In the genomic region with DNA sequence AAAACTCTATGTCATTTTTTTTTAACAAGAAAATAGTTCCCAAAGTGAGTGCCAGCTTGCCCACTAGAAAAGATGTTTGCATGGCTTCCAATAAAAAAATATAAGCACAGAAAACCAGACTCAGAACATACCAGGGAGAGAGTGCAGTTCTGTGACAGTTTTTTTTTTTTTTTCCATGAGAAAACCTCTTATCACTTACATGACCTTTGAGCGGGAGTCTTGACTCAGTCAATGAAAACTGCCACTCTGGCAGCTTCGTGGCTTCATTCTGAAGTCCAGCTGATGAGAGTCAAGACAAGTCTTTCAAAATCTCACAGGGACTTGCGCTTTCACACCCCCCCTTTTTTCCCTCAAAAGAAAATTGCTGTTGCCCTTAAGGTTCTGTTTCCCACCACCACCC, we compare ENCODE assay signal across 30 mouse cellular contexts.
"Had no signal": no experiment of that assay in that cellular context is flagged by ENCODE, and none has a peak within 500 bp of the region (broad histone marks: within the 10 kb centered on the region; RNA-seq: fewer than 3 reads in every experiment).

No protein-coding gene starts in this region.

- H3K27ac ChIP-seq: limb, embryonic 10.5 days; limb, embryonic 12.5 days; limb, embryonic 13.5 days; limb, embryonic 15.5 days; liver, embryonic 12.5 days; liver, embryonic 13.5 days; liver, embryonic 14.5 days; liver, embryonic 15.5 days; lung, embryonic 15.5 days; macrophage; midbrain, embryonic 12.5 days; midbrain, embryonic 13.5 days; midbrain, embryonic 15.5 days had no signal

- H3K9ac ChIP-seq: limb, embryonic 12.5 days; limb, embryonic 13.5 days; limb, embryonic 15.5 days; liver, embryonic 12.5 days; liver, embryonic 13.5 days; liver, embryonic 14.5 days; liver, embryonic 15.5 days; liver, postnatal 0 days; lung, embryonic 14.5 days; lung, embryonic 15.5 days; midbrain, embryonic 12.5 days; midbrain, embryonic 13.5 days; midbrain, embryonic 15.5 days had no signal

- ATAC-seq: liver, embryonic 12.5 days; liver, postnatal 0 days; lung, postnatal 0 days; midbrain, embryonic 13.5 days; midbrain, embryonic 15.5 days; midbrain, embryonic 16.5 days had no signal

- H3K4me3 ChIP-seq: limb, embryonic 10.5 days; limb, embryonic 12.5 days; limb, embryonic 13.5 days; limb, embryonic 15.5 days; liver, embryonic 12.5 days; liver, embryonic 13.5 days; liver, embryonic 15.5 days; lung, embryonic 15.5 days; megakaryocyte, embryonic 14.5 days; midbrain, embryonic 12.5 days; midbrain, embryonic 13.5 days; midbrain, embryonic 15.5 days; myocyte had no signal

- H3K27me3 ChIP-seq: limb, embryonic 12.5 days; limb, embryonic 13.5 days; limb, embryonic 15.5 days; liver, embryonic 12.5 days; liver, embryonic 13.5 days; liver, embryonic 15.5 days; lung, embryonic 15.5 days; megakaryocyte, embryonic 14.5 days; midbrain, embryonic 12.5 days; midbrain, embryonic 13.5 days; midbrain, embryonic 15.5 days had no signal

- H3K36me3 ChIP-seq: limb, embryonic 10.5 days; limb, embryonic 12.5 days; limb, embryonic 13.5 days; limb, embryonic 15.5 days; liver, embryonic 12.5 days; liver, embryonic 13.5 days; liver, embryonic 15.5 days; lung, embryonic 15.5 days; midbrain, embryonic 12.5 days; midbrain, embryonic 13.5 days; midbrain, embryonic 15.5 days had no signal

- H3K4me1 ChIP-seq: limb, embryonic 10.5 days; limb, embryonic 12.5 days; limb, embryonic 13.5 days; limb, embryonic 15.5 days; liver, embryonic 12.5 days; liver, embryonic 13.5 days; liver, embryonic 15.5 days; lung, embryonic 15.5 days; megakaryocyte, embryonic 14.5 days; midbrain, embryonic 12.5 days; midbrain, embryonic 13.5 days; midbrain, embryonic 15.5 days had no signal

- H3K4me2 ChIP-seq: limb, embryonic 12.5 days; limb, embryonic 13.5 days; limb, embryonic 15.5 days; liver, embryonic 11.5 days; liver, embryonic 12.5 days; liver, embryonic 13.5 days; liver, embryonic 15.5 days; lung, embryonic 14.5 days; lung, embryonic 15.5 days; midbrain, embryonic 11.5 days; midbrain, embryonic 12.5 days; midbrain, embryonic 13.5 days; midbrain, embryonic 15.5 days had no signal

- H3K9me3 ChIP-seq: limb, embryonic 10.5 days; limb, embryonic 12.5 days; limb, embryonic 13.5 days; limb, embryonic 15.5 days; liver, embryonic 12.5 days; liver, embryonic 13.5 days; liver, embryonic 15.5 days; lung, embryonic 15.5 days; midbrain, embryonic 12.5 days; midbrain, embryonic 13.5 days; midbrain, embryonic 15.5 days had no signal

- DNase-seq: left cerebral cortex, postnatal 4 days; liver; liver, embryonic 13.5 days; liver, postnatal 0 days; lung, adult 18-20 months; lung, adult 2 months; lung, embryonic 14.5 days; lung, postnatal 10 days; lung, postnatal 14 days; lung, postnatal 36 days; lung, postnatal 4 days; midbrain, embryonic 14.5 days had no signal
